14 mouse cellular contexts compared by ENCODE assay signal in genomic region chr4:128514496-128514895, GRCm38 (mm10).
DNase-seq lines count a peak whose midpoint lies in the region.
"Had no signal": no experiment of that assay in that cellular context is flagged by ENCODE, and none has a peak within 500 bp of the region (broad histone marks: within the 10 kb centered on the region; RNA-seq: fewer than 3 reads in every experiment).

No protein-coding gene starts in this region.

- intact Hi-C loops in left cerebral cortex, postnatal 25 days (cut with DNase I), result no loop called here

- DNase-seq in adrenal gland, adult 2 months, result peak; percentile 65
- DNase-seq in adrenal gland, adult 18-20 months (ENCODE audit: low spot score in 2 of 2), result no peak
- DNase-seq in adrenal gland, adult 8-10 months, result peak; percentile 61
- DNase-seq in adrenal gland, postnatal 10 days, result peak; percentile 59
- DNase-seq in adrenal gland, postnatal 25 days, result peak; percentile 42
- no peak for DNase-seq in lung, postnatal 14 days
- no peak for DNase-seq in left cerebral cortex, postnatal 25 days (ENCODE audit: low spot score in 2 of 2)
- no peak for DNase-seq in thymus, postnatal 14 days
- DNase-seq: cerebellum, adult 11-12 months; cerebellum, adult 2 months; cerebellum, adult 9-10 months; cerebellum, postnatal 10 days; cerebellum, postnatal 25 days; forebrain, postnatal 0 days had no signal

Comparison
In these comparisons a context has a peak if more than half of its experiments do, and no peak if none do; other contexts are left out.
1. DNase-seq: peak in adrenal gland, adult 2 months (single experiment), adrenal gland, adult 8-10 months (single experiment), adrenal gland, postnatal 10 days (single experiment) and adrenal gland, postnatal 25 days (single experiment); none in adrenal gland, adult 18-20 months (0 of 2), lung, postnatal 14 days (single experiment), left cerebral cortex, postnatal 25 days (0 of 2) and thymus, postnatal 14 days (single experiment).